Mouse (Mus musculus): ENCODE data around the gene Wdr78. TPM values are rescaled to one million over a fixed set of nuclear protein-coding genes. Genes with fewer than 3 reads are reported as not detected.

The Wdr78 gene
- polyA plus RNA-seq (2015; fragmentation: Nextera tagmentation; extraction: Ambion mirVana): 0.83 and 1.4 TPM in 2 replicates

DNA sequence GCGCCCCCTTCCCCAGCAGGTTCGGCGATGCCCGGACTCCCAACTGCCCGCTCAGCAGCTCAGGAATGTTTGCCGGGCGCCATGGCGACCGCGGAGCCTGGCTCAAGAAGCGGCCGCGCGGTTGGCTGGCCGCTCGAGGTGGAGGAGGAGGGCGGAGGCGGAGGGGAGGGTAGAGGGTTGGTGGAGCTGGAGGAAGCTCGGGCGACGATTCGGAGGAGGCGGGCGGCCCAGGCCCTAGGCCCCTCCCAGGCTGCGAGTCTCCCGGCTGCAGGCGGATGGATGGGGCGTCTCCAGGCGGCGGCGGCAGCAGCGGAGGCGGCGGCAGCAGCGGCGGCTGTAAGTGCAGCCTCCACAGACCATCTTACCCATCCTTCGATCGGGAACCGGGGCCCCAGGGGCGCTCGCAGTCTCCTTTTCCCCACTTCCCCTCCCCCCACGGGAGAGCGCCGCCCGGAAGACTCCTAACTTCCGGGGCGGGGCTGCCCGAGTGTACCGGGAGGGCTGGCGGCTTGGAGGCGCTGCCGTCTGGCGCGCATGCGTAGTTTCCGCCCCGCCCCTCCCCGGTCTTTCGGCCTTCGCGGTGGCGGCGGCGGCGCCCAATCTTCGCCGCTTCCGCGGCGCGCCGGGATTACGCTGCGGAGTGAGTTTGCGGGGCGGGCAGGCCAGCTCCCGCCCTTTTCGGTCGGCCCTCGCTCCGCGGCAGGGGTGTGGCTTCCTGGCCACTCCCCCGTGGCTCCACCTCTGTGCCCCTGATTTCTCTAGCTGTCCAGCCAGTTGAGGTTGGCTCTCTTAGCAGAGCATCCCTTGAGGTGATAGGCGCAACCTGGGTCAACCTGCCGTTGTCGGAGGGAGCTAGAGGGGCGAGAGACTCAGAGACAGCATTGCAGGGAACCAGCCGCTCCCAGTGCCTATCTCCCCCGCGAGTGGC lies at the start of gene Wdr78, which contains the start of gene Mier1:
Gene Wdr78, minus strand, starts transcription at position 372 of the 928 bp plus-strand sequence.
Gene Mier1, plus strand, starts transcription at position 207 of the 928 bp plus-strand sequence.
- Histone ChIP-seq H3K4me1 (peaks cover 27% of the 10 kb centered on the region), H3K27me3 (replicated peaks) (no peaks in the 10 kb centered on the region), H3K9me3 (no peaks in the 10 kb centered on the region), H3K4me3 (peak within 1 kb of the TSS; percentile 93), H3K9ac (peak within 1 kb of the TSS; percentile 91), H3K4me2 (peak within 1 kb of the TSS; percentile 88), H3K27ac (replicated peaks) (peak within 1 kb of the TSS; percentile 99), H3K36me3 (peaks cover 11% of the 10 kb centered on the region)
- under 1% methylated on average over 74 of the region's 90 CpGs for WGBS
- peak; percentile 95 for ATAC-seq (ENCODE audit: extremely low read depth, insufficient number of reproducible peaks, low FRiP score, low TSS enrichment)

DNA sequence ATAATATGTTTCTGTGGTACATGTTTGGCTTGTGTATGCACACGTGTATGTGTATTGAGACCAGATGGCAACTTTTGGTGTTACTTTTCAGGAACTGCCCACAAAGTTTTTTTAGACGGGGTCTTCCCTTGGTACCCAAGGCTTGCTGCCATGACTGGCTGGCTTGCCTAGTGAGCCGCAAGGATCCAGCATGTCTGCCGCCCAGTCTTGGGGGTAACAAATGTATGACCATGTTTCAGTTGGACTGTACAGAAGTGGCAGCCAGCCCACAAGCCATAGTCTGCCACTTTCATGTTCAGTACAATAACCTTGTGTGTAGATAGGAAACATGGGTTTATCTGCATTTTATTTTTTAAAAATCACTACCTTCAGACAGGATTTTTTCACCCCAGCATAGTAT lies 44.4 kb upstream of the Wdr78 start:
- Histone ChIP-seq H3K4me1 (no peaks in the 10 kb centered on the region), H3K27ac (replicated peaks) (no peak overlapping the region), H3K9me3 (no peaks in the 10 kb centered on the region), H3K4me2 (no peak overlapping the region), H3K4me3 (no peak overlapping the region), H3K36me3 (peaks cover 84% of the 10 kb centered on the region), H3K27me3 (replicated peaks) (no peaks in the 10 kb centered on the region), H3K9ac (no peak overlapping the region)
- ATAC-seq (ENCODE audit: extremely low read depth, insufficient number of reproducible peaks, low FRiP score, low TSS enrichment): no peak
- WGBS: 95% methylated on average over 4 of the region's 4 CpGs

DNA sequence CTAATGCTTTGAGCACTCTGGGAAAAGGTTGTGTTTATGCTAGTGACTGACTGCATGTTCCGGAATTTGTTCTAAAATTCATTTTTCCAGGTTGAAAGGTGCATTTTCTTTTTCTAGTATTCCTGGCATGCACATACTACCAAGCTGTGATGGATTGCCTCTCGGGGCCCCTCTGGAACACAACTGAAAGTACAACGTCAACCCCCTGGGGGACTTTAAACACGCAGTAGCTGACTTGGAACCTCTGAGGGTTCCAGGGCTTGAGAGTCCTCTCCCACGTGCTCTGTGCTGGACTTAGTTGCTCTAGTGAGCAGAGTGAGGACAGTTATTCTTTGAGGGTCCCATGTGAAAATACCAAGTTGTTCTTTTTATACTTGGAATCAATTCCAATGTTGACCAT lies 37.6 kb upstream of the Wdr78 start:
- WGBS: 87% methylated on average over 5 of the region's 5 CpGs
- no peaks in the 10 kb centered on the region for H3K27me3 ChIP-seq (replicated peaks)
- peaks cover 93% of the 10 kb centered on the region for H3K36me3 ChIP-seq
- H3K27ac ChIP-seq (replicated peaks): no peak overlapping the region
- H3K4me2 ChIP-seq: no peak overlapping the region
- no peak overlapping the region for H3K4me3 ChIP-seq
- no peaks in the 10 kb centered on the region for H3K4me1 ChIP-seq
- no peak for ATAC-seq (ENCODE audit: extremely low read depth, insufficient number of reproducible peaks, low FRiP score, low TSS enrichment)
- no peak overlapping the region for H3K9ac ChIP-seq
- H3K9me3 ChIP-seq: no peaks in the 10 kb centered on the region

DNA sequence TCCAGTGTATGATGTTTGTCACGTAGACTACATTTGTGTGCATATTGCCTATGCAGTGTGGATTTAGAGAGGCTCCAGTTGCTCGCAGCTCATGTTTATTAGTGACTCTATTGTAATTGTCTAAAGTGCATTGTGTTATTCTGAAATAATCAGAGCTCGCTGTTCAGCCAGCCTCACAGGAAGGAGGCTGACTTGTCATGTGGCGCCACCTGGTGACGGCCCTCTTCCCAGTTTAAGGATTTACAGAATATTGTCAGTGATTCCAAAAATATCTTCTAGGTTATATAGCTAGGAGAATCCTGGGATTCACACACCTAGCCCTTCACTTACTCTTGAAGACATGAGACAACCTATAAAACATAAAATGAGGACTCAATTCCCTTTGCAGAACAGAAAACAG lies 32.0 kb upstream of the Wdr78 start:
- WGBS: 42% methylated on average over 5 of the region's 5 CpGs
- no peaks in the 10 kb centered on the region for H3K9me3 ChIP-seq
- no peak overlapping the region for H3K4me3 ChIP-seq
- no peak overlapping the region for H3K4me2 ChIP-seq
- ATAC-seq (ENCODE audit: extremely low read depth, insufficient number of reproducible peaks, low FRiP score, low TSS enrichment): no peak
- no peak overlapping the region for H3K9ac ChIP-seq
- H3K27ac ChIP-seq (replicated peaks): no peak overlapping the region
- no peaks in the 10 kb centered on the region for H3K4me1 ChIP-seq
- H3K36me3 ChIP-seq: peaks cover 79% of the 10 kb centered on the region
- H3K27me3 ChIP-seq (replicated peaks): no peaks in the 10 kb centered on the region

DNA sequence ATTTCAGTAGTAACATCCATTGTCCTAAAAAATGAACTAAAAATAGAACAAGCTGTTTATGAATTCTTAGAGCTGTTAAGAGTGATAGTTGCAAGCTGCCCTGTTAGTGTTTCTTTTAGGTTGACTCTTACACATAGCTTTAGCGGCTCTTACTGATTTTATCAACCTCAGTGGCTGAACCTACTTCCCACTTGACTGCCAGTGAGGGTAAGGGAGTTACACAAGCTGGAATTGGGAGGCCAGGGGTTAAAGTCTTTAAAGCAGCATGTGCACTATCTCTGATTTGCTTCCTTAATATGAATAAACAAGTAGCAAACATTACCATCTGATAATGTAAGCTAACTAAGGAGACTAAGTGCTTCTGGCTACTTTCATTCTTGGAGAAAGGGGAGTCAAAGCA lies 22.6 kb upstream of the Wdr78 start:
- WGBS: 32% methylated on average over 1 of the region's 1 CpGs
- Histone ChIP-seq H3K9me3 (no peaks in the 10 kb centered on the region), H3K27me3 (replicated peaks) (no peaks in the 10 kb centered on the region), H3K9ac (no peak overlapping the region), H3K27ac (replicated peaks) (no peak overlapping the region), H3K4me3 (no peak overlapping the region), H3K4me1 (peaks cover 5% of the 10 kb centered on the region; the same call in 1 of the 2 replicates), H3K36me3 (peaks cover 59% of the 10 kb centered on the region), H3K4me2 (no peak overlapping the region)
- ATAC-seq (ENCODE audit: extremely low read depth, insufficient number of reproducible peaks, low FRiP score, low TSS enrichment): no peak

GRCm38 (mm10) chr4:103126533-103126932 lies 12.2 kb upstream of the Wdr78 start:
- H3K27ac ChIP-seq (replicated peaks): no peak overlapping the region
- H3K4me3 ChIP-seq: no peak overlapping the region
- peaks cover 10% of the 10 kb centered on the region for H3K36me3 ChIP-seq
- 75% methylated on average over 4 of the region's 4 CpGs for WGBS
- no peak overlapping the region for H3K9ac ChIP-seq
- H3K27me3 ChIP-seq (replicated peaks): no peaks in the 10 kb centered on the region
- no peak overlapping the region for H3K4me2 ChIP-seq
- H3K4me1 ChIP-seq: peaks cover 22% of the 10 kb centered on the region
- H3K9me3 ChIP-seq: no peaks in the 10 kb centered on the region
- ATAC-seq (ENCODE audit: extremely low read depth, insufficient number of reproducible peaks, low FRiP score, low TSS enrichment): no peak

DNA sequence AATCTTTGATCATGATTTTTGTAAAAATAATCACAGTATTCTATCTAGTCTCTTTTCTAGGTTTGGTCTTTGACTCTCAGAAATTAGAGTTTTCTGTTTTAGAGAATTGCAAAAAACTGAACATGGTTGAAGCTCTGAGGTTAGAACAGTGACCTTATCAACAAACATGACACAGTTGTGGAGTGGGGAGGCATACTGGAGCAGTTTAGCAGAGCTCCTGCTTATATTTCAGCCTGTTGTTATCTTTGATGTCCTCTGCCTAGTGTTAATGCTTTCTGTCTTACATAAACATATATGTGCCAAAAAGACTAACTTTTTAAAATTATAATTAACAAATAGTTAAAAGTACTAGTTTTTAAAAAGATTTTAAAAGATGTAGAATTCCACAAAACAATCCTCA lies 9.3 kb upstream of the Wdr78 start:
- Histone ChIP-seq H3K9me3 (no peaks in the 10 kb centered on the region), H3K4me1 (peaks cover 36% of the 10 kb centered on the region)
- ATAC-seq (ENCODE audit: extremely low read depth, insufficient number of reproducible peaks, low FRiP score, low TSS enrichment): no peak

DNA sequence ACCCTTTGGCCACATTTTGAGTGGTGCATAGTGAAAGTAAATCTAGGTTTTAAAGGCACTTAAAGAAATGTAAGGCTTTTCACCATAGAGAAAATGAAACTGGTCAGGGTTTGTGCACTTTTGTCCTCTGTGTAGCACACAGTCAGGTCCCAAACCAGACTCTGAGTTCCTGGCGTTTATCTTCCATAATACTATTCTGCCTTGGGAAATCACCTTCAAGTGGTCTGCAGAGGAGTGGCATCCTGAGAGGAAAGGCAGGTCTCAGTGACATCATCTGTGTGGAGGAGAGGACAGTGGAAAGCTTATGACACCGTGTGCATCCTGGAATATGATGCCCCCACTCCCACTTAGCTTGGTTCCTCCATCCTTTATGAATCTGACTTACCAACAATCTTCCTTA lies 8.7 kb upstream of the Wdr78 start:
- no peaks in the 10 kb centered on the region for H3K9me3 ChIP-seq
- peak overlapping the region; percentile 6; the same call in 1 of the 2 replicates for H3K4me3 ChIP-seq
- H3K27ac ChIP-seq (replicated peaks): peak overlapping the region; percentile 15; the same call in 1 of the 2 replicates
- peak overlapping the region; percentile 39 for H3K4me2 ChIP-seq
- H3K9ac ChIP-seq: peak overlapping the region; percentile 58
- no peak for ATAC-seq (ENCODE audit: extremely low read depth, insufficient number of reproducible peaks, low FRiP score, low TSS enrichment)
- peaks cover 38% of the 10 kb centered on the region for H3K4me1 ChIP-seq
- peaks cover 4% of the 10 kb centered on the region; the same call in 1 of the 2 replicates for H3K36me3 ChIP-seq
- 13% methylated on average over 2 of the region's 2 CpGs for WGBS
- no peaks in the 10 kb centered on the region for H3K27me3 ChIP-seq (replicated peaks)

More for the DNA sequence above, 9.3 kb upstream of the Wdr78 start:
- H3K27ac ChIP-seq (replicated peaks): no peak overlapping the region
- H3K27me3 ChIP-seq (replicated peaks): no peaks in the 10 kb centered on the region
- no peak overlapping the region for H3K9ac ChIP-seq
- no peak overlapping the region for H3K4me3 ChIP-seq
- no peak overlapping the region for H3K4me2 ChIP-seq
- peaks cover 4% of the 10 kb centered on the region; the same call in 1 of the 2 replicates for H3K36me3 ChIP-seq

DNA sequence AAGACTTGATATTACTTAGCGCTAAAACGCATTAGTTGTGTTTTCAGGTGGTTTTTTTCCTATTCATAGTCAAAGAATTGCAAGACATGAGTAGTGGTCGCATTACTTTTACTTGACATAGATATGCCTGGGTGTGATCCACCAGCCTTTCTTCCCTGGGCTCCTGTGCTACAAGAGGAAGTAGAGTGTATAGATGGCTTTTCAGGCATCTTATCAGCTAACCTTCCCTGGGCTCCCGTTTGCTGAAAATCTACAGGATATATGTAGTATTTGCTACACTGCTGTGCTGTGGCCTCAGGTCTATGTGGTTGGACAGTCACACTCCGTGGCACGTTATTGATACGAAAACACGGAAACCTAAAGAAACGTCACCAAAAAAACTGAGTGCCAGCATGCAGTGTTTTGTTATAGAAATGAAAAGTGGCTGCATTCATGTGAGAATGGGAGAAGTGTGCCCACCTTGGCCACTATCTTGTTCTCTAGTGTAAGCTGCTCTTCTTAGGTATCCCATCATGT lies 6.6 kb upstream of the Wdr78 start:
- Histone ChIP-seq H3K9me3 (no peaks in the 10 kb centered on the region), H3K36me3 (peaks cover 15% of the 10 kb centered on the region), H3K4me3 (peak overlapping the region; percentile 91), H3K4me1 (peaks cover 34% of the 10 kb centered on the region), H3K4me2 (peak overlapping the region; percentile 71), H3K27ac (replicated peaks) (peak overlapping the region; percentile 98; the same call in 1 of the 2 replicates), H3K9ac (peak overlapping the region; percentile 97), H3K27me3 (replicated peaks) (no peaks in the 10 kb centered on the region)
- whole genome bisulfite sequencing: 71% methylated on average over 9 of the region's 9 CpGs
- no peak for ATAC-seq (ENCODE audit: extremely low read depth, insufficient number of reproducible peaks, low FRiP score, low TSS enrichment)

- Histone ChIP-seq H3K36me3 (peaks cover 15% of the 10 kb centered on the region), H3K9me3 (no peaks in the 10 kb centered on the region), H3K9ac (peak overlapping the region; percentile 97), H3K4me3 (peak overlapping the region; percentile 91), H3K4me2 (peak overlapping the region; percentile 71), H3K27ac (replicated peaks) (peak overlapping the region; percentile 98), H3K27me3 (replicated peaks) (no peaks in the 10 kb centered on the region), H3K4me1 (peaks cover 37% of the 10 kb centered on the region)
- WGBS: 38% methylated on average over 3 of the region's 3 CpGs
- ATAC-seq (ENCODE audit: extremely low read depth, insufficient number of reproducible peaks, low FRiP score, low TSS enrichment): no peak
Observed at GRCm38 (mm10) chr4:103120395-103120794, 6.0 kb upstream of the Wdr78 start.

DNA sequence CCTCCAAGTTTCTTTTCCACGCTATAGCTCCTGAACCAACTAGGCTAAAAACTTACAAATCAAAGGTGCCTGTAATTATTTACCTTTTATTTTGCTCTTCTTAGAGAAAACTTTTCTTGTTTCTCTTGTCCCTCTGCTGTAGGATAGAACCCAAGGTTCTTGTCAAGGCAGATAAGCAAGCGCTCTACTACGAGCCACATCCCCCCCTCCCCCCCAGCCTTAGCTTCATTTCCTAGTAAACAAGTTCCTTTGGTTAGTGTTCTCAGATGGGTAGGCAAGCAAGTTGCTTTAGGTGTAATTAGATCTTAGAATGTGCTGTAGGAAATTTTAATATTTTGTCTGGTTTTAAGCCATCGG lies 5.7 kb upstream of the Wdr78 start:
- Histone ChIP-seq H3K27ac (replicated peaks) (peak overlapping the region; percentile 98), H3K4me3 (peak overlapping the region; percentile 91), H3K36me3 (peaks cover 15% of the 10 kb centered on the region), H3K4me1 (peaks cover 41% of the 10 kb centered on the region), H3K9me3 (no peaks in the 10 kb centered on the region), H3K27me3 (replicated peaks) (no peaks in the 10 kb centered on the region), H3K9ac (peak overlapping the region; percentile 97), H3K4me2 (peak overlapping the region; percentile 71)
- WGBS: 12% methylated on average over 4 of the region's 4 CpGs
- no peak for ATAC-seq (ENCODE audit: extremely low read depth, insufficient number of reproducible peaks, low FRiP score, low TSS enrichment)

Data from heart, embryonic 13.5 days (tissue).